Mouse (Mus musculus): Measurements from ENCODE around the gene Usp31.

The Usp31 gene

DNA sequence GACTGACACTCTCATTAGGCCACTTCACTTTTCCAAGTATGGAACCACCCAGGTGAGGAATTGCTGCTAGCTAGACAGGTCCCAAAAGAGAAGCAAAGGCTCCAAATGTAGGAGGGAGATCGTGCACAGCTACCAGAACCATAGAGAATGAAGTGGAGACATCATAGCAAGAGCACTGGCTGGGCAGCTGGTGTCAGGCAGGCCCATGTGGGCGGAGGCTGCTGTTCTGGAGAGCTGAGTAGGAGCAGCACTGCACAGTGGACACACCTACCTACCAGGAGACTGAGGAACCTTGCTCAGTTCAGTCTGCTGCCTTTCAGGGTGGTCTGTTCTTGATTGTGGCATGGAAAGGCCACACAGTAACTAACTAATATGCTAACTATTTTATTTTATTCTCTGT, 52.4 kb downstream of the Usp31 start:
- no peak for DNase-seq

DNA sequence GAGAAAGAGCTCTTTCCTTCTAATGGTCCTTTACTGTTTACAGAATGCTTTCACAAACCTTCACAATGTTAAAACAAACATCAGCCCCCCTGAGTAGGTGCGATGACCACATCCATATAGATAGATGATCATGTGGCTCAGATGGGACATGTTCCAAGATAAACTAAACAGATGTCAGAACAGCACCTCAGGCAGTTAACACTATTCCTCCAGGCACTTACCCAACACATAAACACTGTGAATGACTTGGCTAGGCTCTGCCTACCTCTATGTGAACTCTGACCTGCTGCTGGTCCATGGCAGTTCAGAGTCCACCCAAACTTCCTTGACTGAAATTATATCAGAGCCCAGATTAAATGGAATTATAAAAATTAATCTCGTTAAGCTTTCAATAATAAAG, 54.4 kb downstream of the Usp31 start:
- no peak for DNase-seq

DNA sequence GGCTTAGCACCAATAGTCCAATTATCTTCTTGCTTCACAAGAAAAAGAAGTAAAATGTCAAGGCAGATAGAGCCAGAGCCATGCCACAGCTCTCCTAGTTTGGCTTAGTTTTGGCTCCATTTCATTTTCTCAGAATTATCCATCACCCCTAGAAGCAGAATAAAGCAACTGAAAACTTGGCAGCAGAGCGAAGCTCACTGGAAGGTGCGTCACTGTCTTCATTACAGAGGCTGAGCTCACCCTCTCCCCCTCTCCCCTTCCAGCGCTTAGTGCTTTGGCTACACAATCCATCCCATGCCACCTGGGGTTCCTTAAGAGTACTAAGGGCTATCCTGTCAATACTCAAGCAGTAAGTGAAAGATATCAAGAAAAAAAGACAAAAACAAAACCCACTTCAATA, 56.3 kb downstream of the Usp31 start:
- DNase-seq, result no peak

DNA sequence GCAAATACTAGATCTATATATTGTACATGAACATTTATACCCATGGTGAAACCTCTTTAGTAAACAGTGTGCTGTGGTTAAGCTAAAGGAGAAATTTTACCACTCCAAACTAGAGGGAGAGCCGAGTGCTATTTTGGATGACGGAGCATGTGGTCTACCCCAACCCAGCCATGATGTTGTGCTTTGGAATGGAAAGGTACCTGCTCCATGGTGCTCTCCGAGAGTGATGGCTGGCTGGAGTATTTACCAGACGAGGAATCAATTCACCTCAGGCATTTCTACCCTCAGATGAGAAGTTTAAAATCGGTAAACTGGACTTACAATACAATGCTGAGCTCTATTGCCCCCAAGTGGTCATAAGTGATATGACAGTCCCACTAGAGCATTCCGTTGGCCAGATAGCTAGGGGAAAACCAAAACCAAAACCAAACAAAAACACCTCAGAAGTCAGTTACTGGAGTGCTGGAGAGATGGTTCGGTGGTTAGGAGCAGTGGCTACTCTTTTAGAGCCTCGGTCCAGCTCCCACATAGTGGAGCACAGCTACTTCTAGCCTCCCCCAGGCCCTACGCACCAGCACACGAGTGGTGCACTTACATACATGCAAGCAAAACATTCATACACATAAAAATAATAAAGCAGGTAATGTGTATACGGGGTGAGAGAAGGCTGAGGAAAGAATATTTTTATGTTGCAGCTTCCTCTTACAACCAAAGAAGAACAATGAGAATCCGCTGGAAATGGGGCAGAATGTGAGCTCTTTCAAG, 65.9 kb downstream of the Usp31 start:
- DNase-seq, result peak; percentile 73 to 81

DNA sequence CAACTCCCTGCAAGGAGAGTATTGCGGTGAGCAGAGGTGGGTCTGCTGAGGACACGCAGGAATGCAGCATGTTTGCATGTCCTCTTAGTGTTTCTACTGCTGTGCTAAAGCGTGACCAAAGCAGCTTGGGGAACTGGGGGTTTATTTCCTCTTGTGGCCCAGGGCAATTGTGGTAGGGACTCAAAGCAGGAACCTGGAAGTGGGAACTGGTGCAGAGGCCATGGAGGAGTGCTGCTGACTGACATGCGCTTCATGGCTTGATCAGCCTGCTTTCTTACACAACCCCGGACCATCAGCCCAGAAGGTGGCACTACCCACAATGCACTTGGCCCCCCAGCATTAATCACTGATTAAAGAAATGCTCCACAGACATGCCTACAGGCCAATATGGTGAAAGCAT, 70.3 kb downstream of the Usp31 start:
- no peak for DNase-seq

DNA sequence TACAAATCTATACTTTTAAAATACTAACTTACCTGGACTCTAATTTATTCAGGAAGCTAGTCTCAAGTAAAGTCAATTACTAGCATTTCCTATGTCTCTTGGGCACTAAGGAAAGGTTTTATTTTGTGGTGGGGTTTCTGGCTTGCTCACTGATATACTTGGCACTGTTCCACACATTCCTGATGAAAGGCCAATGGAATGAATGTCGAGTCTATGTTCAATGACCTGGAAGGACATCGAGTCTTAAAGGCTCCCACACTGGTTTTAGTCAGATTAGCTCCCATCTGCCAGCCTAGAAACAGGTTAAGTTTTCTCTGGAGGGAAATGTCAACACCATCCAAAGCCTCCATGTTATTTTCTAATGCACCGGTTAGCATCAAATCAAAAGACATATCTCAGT, 72.8 kb downstream of the Usp31 start:
- DNase-seq, result peak; percentile 37 to 44

DNA sequence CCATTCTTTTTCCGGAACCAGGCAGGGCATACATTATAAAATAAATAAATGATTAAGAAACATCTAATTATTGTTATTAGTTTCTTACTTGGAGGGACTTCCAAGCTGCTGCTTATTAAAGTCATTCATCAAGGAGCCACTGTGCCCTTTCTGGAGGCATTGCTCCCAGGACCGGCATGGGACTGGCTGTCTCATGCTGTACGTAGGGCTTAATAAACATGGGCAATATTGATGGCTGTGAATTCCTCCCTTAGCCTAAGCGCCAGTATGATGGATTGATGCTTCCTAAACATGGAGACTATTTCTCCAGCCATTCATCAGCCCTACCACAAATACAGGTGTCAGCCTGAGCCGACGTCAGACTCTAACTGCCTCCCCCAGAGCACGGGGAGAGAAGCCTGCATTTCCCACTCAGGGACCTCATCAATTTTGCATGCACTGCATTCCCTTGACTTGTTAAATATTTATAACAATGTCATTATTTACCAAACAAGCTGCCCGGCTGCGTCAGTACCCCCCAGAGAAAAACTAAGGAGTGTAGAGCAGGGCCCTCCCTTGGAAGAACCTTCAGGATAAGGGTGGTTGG, 84.1 kb downstream of the Usp31 start:
- no peak for DNase-seq

DNA sequence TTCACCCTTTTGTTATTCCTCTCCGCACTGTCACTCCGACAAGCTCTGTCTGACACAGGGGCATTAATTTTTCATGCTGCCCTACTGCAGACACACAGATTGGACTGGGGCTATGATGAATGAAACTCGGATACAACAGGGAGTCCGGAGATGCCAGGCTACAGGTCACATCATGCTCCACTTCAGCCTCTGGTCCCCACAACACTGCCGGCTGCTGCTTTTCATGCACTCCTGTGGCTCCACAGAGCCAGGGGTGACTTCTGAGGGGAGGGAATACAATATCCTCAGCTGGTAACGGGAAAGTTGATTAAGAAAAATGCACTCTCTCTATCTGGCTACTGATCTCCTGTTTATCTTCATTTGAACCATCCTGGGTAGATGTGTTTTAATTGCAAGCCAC, 84.6 kb downstream of the Usp31 start:
- no peak for DNase-seq

DNA sequence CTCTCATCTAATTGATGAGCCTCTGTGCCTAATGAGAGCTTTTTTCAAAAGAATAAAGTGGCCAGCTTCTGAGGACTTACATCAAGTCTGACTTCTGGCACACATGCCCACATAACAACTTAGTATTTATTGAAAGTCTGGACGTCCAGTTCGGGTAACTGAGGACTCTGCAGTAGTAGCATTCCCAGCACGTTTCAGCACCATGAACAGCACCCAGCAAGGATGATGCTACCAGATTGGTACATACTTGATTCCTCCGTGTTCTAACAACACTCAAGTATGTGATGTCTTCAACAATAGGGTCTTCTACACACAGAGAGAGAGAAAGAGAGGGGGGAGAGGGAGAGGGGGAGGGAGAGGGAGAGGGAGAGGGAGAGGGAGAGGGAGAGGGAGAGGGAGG, 105.4 kb downstream of the Usp31 start:
- peak in 1 of 2 experiments; percentile 10 for DNase-seq

DNA sequence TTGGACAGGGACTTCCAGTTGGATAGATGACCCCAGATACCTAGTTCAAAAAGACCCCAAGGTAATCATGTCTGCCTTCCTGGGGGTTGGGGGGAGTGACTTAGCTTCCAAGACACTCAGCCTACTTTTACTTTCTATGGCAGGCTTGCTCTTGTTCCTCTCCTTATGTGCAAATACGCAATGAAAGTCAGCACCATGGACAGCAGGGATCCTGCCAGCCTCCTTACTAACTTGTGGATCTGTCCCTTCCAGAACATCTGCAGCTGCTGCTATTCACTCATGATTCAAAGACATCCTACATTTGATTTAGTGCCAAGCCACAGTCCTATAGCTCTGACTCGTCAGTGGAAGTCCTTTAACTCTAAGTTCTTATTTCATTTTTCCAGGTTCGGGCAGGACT, 110.7 kb downstream of the Usp31 start:
- peak in 1 of 2 experiments; percentile 25 for DNase-seq

DNA sequence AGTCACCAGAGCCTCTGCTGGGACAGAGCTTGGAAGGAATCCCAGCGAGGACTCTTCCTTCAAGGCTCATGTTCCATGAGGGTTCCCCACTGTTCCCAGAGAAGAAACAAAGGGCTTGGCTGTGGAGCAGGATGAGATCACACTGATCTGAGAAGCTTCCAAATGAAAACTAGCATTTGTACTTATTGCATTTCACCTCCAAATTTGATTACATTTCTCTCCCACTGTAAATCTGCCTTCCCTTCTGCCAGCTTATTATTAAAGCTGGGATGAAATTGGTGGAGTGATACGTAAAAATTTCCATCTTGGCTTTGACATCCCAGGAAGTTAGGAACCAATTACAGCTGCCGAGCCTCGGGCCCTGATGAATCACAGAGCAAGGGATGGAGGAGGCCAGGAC, 111.6 kb downstream of the Usp31 start:
- no peak for DNase-seq

DNA sequence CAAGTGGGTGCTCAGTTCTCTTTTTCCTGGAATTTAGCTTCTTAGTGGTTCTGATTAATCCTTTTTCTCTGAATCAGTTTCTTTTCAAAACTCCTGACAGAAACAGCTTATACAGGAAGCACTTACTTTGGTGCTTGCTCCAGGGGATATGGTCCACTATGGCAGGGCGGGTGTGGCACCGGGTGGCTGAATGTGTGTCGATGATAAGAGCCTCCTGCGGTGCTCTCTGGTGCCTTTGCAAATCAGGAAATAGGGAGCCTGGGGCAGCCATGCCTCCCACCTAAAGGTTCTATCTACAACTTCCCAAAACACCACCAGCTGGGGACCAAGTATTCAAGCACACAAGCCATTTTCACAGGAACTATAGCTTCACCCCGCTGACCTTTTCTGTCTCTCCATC, 112.0 kb downstream of the Usp31 start:
- no peak for DNase-seq

DNA sequence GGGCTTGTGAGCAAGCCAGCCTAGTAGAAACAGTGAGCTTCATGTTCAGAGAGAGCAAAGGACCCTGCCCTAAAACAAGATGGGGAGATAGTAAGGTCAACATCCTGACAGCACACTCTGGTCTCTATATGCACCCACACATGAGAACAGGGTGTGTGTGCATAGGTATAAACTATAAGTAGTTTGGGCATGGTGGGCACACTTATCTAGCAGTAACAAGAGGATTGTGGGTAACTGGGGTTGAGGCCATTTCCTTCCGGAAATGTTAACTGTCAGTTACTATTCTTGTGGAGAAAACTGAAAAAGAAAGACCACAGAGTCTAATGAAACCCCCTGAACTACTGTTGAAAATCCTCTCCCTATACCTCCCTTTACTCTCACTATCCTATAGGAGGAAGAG, 112.4 kb downstream of the Usp31 start:
- DNase-seq, result no peak
